Mouse (Mus musculus): ENCODE data around the gene Aebp1. TPM values are rescaled to one million over a fixed set of nuclear protein-coding genes. Genes with fewer than 3 reads are reported as not detected.
A peak's percentile ranks its signal among the peaks of the same experiment; 100 is the strongest.

The Aebp1 gene
- polyA plus RNA-seq, 1 experiment from 2014 or later, result 22.4 TPM

DNA sequence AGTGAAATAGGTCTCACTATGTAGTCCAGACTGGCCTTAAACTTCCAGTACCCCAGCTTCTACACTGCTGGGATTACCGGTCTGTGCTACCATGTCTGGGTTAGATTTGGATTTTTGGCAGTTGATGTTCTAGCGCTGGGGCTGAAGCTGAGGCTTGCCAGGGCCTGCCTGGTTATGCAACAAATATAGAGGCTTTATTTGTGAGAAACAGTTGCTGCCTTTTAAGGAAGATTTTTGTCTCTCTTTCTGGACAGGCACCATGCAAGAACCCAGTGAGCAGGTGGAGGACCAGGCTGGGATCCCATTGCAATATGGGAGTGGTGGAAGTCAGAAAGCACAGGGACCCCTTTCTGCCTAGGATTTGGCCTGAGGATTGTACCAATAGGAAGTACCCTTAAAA, 20.0 kb upstream of the Aebp1 start:
- Histone ChIP-seq H3K4me3 (no peak overlapping the region), H3K36me3 (no peaks in the 10 kb centered on the region)
- 95% methylated on average over 2 of the region's 2 CpGs for WGBS

DNA sequence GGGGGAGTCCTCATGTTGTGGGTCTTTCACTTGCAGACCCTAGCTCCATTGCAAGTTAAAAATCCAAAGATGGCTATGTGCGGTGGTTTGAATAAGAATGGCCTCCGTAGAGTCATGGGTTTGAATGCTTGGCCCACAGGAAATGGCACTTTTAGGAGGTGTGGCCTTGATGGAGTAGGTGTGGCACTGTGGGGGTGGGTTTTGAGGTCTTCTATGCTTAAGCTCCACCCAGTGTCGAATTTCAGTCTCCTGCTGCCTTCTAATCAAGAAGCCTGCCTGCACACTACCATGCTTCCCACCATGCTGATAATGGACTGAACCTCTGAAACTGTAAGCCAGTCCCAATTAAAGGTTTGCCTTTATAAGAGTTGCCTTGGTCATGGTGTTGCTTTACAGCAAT, 18.6 kb upstream of the Aebp1 start:
- DNase-seq (ENCODE audit: low spot score), result no peak
- Histone ChIP-seq H3K36me3 (no peaks in the 10 kb centered on the region), H3K4me1 (no peaks in the 10 kb centered on the region), H3K4me3 (no peak overlapping the region), H3K27me3 (ENCODE audit: insufficient read depth, poor library complexity, severe bottlenecking) (no peaks in the 10 kb centered on the region), H3K9me3 (no peaks in the 10 kb centered on the region), H3K27ac (no peak overlapping the region)
- WGBS, result 78% methylated on average over 3 of the region's 3 CpGs

More for the DNA sequence above, 20.0 kb upstream of the Aebp1 start:
- H3K27me3 ChIP-seq (ENCODE audit: insufficient read depth, poor library complexity, severe bottlenecking), result no peaks in the 10 kb centered on the region
- no peak overlapping the region for H3K27ac ChIP-seq
- H3K9me3 ChIP-seq, result no peaks in the 10 kb centered on the region
- peaks cover 6% of the 10 kb centered on the region for H3K4me1 ChIP-seq
- DNase-seq (ENCODE audit: low spot score), result no peak

DNA sequence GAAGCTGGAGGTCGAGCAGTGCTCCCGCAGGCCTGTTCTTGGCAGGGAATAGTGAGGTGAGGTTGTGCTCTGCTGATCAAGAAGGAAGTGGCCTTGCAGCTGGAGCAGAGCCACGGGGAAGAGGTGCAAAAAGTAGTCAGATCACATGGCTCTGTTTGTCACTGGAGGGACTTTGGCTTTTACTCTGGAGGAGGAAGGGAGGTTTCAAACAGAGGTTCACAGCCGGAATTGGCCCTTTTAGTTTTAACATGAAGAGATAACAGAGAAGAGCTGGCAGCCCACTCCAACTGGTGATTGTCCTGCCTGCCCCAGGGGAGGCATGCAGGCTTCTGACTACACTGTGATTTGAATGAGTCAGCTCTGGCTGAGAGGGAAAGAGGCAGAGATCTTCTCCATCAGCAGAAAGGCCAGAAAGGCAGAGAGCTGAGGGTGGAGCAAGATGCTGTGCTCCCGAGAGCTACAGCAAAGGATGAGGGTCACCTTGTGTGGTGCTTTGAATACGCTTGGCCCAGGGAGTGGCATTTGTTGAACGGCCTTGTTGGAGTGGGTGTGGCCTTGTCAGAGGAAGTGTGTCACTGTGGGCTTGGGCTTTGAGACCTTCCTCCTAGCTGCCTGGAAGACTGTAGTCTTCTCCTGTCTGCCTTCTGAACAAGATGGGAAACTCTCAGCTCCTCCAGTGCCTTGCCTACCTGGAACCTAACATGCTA, 15.0 kb upstream of the Aebp1 start:
- Histone ChIP-seq H3K4me1 (peaks cover 28% of the 10 kb centered on the region), H3K4me3 (0 out of 2 replicates have a peak overlapping the region, but pooled peaks have one; percentile 6), H3K27me3 (ENCODE audit: insufficient read depth, poor library complexity, severe bottlenecking) (no peaks in the 10 kb centered on the region), H3K9me3 (no peaks in the 10 kb centered on the region), H3K36me3 (no peaks in the 10 kb centered on the region), H3K27ac (no peak overlapping the region)
- no peak for DNase-seq (ENCODE audit: low spot score)
- WGBS, result 49% methylated on average over 7 of the region's 7 CpGs

DNA sequence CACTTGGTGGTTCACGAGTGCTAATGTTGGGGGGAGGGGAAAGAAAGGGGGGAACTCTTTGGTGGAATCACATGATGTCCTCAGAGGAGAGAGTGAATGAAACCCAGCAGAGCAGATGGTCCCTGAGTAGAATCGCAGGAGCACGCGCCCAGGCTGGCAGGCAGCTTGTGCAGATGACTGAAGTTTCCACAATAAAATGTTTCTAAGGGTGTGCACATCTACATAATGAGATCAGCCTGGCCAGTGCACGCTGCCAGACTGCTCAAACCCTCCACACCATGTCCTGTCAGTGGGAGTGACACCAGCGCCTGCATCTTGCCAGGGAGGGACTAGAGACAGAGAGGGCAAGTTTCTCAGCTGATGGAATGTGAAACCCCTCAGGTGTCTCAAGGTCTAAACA, 13.0 kb upstream of the Aebp1 start:
- H3K4me3 ChIP-seq, result no peak overlapping the region
- H3K4me1 ChIP-seq, result peaks cover 35% of the 10 kb centered on the region
- no peaks in the 10 kb centered on the region for H3K36me3 ChIP-seq
- H3K27me3 ChIP-seq (ENCODE audit: insufficient read depth, poor library complexity, severe bottlenecking), result no peaks in the 10 kb centered on the region
- no peaks in the 10 kb centered on the region for H3K9me3 ChIP-seq
- WGBS, result 68% methylated on average over 6 of the region's 6 CpGs
- H3K27ac ChIP-seq, result no peak overlapping the region
- DNase-seq (ENCODE audit: low spot score), result no peak

DNA sequence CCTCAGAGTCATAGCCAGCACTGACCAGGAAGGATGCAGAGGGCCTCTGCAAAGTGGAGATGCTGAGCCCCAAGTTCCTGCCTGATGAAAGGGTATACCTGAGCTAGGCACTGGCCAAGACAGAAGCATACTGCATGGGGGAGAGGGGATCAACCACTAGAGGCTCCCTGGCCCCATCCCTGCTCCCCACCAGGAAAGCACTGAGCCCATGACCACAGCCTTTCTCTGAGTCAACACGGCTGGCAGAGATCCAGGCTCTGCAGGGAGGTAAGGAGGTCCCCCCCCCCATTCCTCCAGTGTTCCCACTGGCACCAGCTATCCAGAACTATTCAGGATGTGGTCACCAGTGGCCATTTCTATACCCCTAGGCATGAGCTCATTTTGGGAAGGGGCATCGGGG, 12.4 kb upstream of the Aebp1 start:
- H3K27me3 ChIP-seq (ENCODE audit: insufficient read depth, poor library complexity, severe bottlenecking), result no peaks in the 10 kb centered on the region
- no peaks in the 10 kb centered on the region for H3K9me3 ChIP-seq
- no peak overlapping the region for H3K4me3 ChIP-seq
- H3K27ac ChIP-seq, result 0 out of 2 replicates have a peak overlapping the region, but pooled peaks have one; percentile 47
- peaks cover 35% of the 10 kb centered on the region for H3K4me1 ChIP-seq
- no peak for DNase-seq (ENCODE audit: low spot score)
- 67% methylated on average over 2 of the region's 2 CpGs for WGBS
- no peaks in the 10 kb centered on the region for H3K36me3 ChIP-seq

DNA sequence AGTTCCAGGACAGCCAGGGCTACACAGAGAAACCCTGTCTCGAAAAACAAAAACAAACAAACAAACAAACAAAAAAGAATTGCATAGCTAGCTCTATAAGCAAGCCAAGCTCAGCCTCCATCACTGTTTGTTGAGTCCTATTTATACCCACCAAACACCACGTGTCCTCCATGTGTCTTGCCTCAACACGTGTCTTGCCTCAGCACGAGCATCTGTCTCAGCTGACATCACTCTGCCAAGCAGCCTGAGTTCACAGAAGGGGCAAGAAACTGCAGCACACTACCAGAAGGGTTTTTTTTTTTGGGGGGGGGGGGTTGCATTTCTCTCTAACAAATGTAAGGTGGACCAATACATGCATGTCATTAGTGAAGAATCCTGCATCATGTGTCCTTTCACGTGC, 11.3 kb upstream of the Aebp1 start:
- no peak overlapping the region for H3K27ac ChIP-seq
- WGBS, result 54% methylated on average over 5 of the region's 5 CpGs
- H3K4me3 ChIP-seq, result no peak overlapping the region
- no peaks in the 10 kb centered on the region for H3K36me3 ChIP-seq
- no peak for DNase-seq (ENCODE audit: low spot score)
- no peaks in the 10 kb centered on the region for H3K27me3 ChIP-seq (ENCODE audit: insufficient read depth, poor library complexity, severe bottlenecking)
- peaks cover 35% of the 10 kb centered on the region for H3K4me1 ChIP-seq
- H3K9me3 ChIP-seq, result no peaks in the 10 kb centered on the region

DNA sequence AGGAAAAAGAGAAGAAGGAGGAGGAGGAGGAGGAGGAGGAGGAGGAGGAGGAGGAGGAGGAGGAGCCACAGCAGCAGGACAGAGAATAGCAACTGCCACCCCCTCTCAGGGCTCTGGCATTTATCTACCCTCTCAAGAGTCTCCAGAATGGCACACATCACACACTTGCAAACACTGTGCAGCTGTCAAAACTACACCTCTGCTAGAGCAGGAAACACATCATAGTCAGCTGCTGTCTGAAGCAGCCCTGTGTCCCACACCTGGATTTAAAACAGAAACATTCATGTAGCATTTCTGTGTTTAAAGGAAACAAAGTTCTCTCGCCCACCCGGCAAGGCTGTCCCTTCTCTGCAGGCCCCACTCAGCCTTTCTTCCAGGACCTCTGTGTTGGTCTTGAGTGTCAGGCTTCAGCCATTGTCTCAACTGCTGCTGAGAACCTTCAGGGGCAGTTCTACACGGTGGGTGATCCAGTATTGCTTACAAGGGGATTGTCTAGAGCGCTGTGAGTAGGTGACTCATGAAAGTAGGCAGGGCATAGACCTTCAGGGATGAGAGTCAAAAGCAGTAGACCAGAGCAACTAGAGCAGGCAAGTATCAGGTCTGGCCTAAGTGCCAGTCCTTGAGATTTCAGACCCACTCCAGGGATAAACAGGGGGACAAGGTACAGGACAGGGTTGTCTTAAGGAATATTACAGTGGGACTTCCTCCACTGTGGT, 10.6 kb upstream of the Aebp1 start:
- H3K27me3 ChIP-seq (ENCODE audit: insufficient read depth, poor library complexity, severe bottlenecking), result no peaks in the 10 kb centered on the region
- no peak overlapping the region for H3K4me3 ChIP-seq
- no peaks in the 10 kb centered on the region for H3K36me3 ChIP-seq
- H3K27ac ChIP-seq, result peak overlapping the region; percentile 53
- WGBS, result 56% methylated on average over 4 of the region's 4 CpGs
- peaks cover 40% of the 10 kb centered on the region for H3K4me1 ChIP-seq
- H3K9me3 ChIP-seq, result no peaks in the 10 kb centered on the region
- DNase-seq (ENCODE audit: low spot score), result no peak

DNA sequence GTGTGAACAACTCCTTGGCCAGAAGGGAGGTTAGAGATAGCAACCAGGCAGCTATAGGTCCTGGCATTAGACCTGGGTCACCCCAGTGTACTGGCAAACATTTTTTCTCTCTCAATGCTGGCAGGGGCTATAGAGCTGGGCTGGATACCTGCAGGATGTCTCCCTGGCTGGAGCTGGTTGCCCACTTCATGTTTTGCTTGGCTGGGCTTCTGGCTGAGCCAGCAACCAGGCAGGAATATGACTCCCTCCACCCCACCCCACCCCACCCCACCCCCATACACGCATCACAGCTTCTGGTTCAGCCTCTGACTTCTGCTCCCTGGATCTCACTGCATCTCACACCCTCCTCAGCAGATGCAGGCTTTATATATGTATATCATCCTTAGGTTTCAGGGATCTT, 9.4 kb upstream of the Aebp1 start:
- Histone ChIP-seq H3K4me3 (no peak overlapping the region), H3K36me3 (no peaks in the 10 kb centered on the region), H3K27ac (peak overlapping the region; percentile 53), H3K27me3 (ENCODE audit: insufficient read depth, poor library complexity, severe bottlenecking) (no peaks in the 10 kb centered on the region), H3K4me1 (peaks cover 46% of the 10 kb centered on the region), H3K9me3 (no peaks in the 10 kb centered on the region)
- WGBS, result 63% methylated on average over 1 of the region's 1 CpGs
- DNase-seq (ENCODE audit: low spot score), result no peak

DNA sequence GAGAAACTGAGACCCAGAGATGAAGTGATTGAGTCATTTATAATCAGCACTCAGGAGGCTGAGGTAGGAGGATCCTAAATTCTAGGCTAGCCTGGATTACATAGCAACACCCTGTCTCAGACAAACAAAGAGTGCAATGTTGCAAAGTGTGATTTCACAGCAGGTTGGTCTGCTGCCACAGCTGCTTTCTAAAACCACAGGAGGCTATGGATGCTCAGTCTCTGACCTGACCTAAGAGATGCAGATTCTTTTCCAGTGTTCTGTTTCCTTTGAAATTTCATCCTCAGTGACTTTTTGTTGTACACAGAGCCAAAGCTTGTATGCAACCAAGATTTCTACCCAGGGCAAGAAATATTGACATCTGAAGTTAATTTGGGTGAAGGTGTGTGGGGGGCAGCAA, 6.3 kb upstream of the Aebp1 start:
- H3K4me1 ChIP-seq, result peaks cover 31% of the 10 kb centered on the region
- no peak overlapping the region for H3K4me3 ChIP-seq
- H3K9me3 ChIP-seq, result no peaks in the 10 kb centered on the region
- DNase-seq (ENCODE audit: low spot score), result no peak
- 0 out of 2 replicates have a peak overlapping the region, but pooled peaks have one; percentile 33 for H3K27ac ChIP-seq
- H3K36me3 ChIP-seq, result no peaks in the 10 kb centered on the region
- H3K27me3 ChIP-seq (ENCODE audit: insufficient read depth, poor library complexity, severe bottlenecking), result peaks cover 12% of the 10 kb centered on the region; the same call in 1 of the 2 replicates

DNA sequence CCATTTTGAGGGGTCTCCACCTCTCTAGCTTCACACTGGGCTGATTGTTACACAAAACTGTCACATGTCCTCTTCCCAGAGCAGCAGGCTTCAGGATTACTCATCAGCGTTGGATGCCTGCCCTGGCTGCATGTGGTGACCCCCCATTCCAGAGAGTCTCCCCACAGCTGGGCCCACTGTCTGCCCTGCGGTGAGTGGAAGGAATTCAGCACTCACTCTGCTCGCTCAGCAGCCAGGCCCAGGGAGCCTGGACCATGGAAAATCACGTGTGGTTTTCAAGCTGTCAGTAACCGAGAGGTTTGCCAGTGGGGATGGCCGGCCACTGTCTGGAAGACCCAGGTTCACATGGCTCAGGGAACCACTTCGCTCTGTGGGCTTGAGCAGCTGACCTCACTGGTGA, 5.8 kb upstream of the Aebp1 start:
- peaks cover 30% of the 10 kb centered on the region for H3K4me1 ChIP-seq
- peak overlapping the region; percentile 33; the same call in 1 of the 2 replicates for H3K27ac ChIP-seq
- no peak overlapping the region for H3K4me3 ChIP-seq
- peaks cover 16% of the 10 kb centered on the region; the same call in 1 of the 2 replicates for H3K27me3 ChIP-seq (ENCODE audit: insufficient read depth, poor library complexity, severe bottlenecking)
- H3K36me3 ChIP-seq, result no peaks in the 10 kb centered on the region
- H3K9me3 ChIP-seq, result no peaks in the 10 kb centered on the region
- DNase-seq (ENCODE audit: low spot score), result no peak
- 34% methylated on average over 7 of the region's 7 CpGs for WGBS

DNA sequence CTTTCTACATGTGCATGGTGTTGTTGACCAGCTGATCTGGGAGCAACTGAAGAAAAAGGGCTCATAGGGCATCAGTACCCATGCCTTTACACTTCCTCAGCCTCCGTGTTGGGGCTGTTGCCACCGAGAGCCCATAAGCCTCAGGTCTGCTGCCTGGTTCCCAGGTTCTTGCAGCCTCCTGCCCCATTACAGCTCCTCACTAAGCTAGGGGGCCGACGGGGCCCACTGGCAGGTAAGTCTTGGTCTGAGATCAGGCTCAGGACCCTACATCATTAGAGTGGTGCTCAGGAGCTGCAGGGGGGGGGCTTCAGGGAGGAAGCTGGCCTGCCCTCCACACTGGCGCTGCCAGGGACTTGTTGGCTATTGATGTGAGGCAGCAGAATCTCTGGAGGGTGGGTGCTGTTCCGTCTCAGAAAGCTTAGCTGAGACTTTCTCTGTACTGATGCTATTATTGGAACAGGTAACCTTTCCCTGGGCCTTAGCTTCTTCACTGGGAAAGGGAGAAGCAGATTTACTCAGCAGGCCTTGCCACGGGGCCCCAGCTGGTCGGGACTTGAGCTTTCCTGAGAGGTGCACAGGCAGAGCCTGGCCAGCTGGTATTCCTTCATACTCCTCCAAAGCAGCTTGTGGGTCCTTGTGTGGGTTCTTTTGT, 5.1 kb upstream of the Aebp1 start:
- Histone ChIP-seq H3K4me3 (no peak overlapping the region), H3K27me3 (ENCODE audit: insufficient read depth, poor library complexity, severe bottlenecking) (peaks cover 23% of the 10 kb centered on the region), H3K4me1 (peaks cover 30% of the 10 kb centered on the region), H3K27ac (no peak overlapping the region), H3K36me3 (no peaks in the 10 kb centered on the region), H3K9me3 (no peaks in the 10 kb centered on the region)
- 67% methylated on average over 8 of the region's 8 CpGs for WGBS
- no peak for DNase-seq (ENCODE audit: low spot score)

DNA sequence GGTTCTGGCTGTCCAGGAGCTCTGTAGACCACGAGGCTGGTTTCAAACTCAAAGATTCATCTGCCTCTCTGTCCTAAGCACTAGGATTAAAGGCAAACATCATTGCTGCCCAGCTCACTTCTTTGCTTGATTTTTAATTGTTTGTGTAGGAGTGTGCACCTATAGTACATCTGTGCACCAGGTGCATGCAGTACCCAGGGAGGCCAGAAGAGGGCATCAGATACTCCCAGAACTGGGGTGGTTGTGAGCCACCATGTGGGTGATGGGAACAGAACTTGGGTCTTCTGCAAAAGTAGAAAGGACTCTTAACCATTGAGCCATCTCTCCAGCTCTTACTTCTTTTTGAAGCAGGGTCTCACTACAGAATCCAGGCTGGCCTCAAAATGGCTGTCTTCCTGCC, 3.0 kb upstream of the Aebp1 start:
- 81% methylated on average over 1 of the region's 1 CpGs for WGBS
- H3K4me1 ChIP-seq, result peaks cover 41% of the 10 kb centered on the region
- no peak for DNase-seq (ENCODE audit: low spot score)
- H3K36me3 ChIP-seq, result peaks cover 2% of the 10 kb centered on the region; the same call in 1 of the 2 replicates
- no peak overlapping the region for H3K4me3 ChIP-seq
- no peaks in the 10 kb centered on the region for H3K9me3 ChIP-seq
- H3K27me3 ChIP-seq (ENCODE audit: insufficient read depth, poor library complexity, severe bottlenecking), result peaks cover 36% of the 10 kb centered on the region
- no peak overlapping the region for H3K27ac ChIP-seq

DNA sequence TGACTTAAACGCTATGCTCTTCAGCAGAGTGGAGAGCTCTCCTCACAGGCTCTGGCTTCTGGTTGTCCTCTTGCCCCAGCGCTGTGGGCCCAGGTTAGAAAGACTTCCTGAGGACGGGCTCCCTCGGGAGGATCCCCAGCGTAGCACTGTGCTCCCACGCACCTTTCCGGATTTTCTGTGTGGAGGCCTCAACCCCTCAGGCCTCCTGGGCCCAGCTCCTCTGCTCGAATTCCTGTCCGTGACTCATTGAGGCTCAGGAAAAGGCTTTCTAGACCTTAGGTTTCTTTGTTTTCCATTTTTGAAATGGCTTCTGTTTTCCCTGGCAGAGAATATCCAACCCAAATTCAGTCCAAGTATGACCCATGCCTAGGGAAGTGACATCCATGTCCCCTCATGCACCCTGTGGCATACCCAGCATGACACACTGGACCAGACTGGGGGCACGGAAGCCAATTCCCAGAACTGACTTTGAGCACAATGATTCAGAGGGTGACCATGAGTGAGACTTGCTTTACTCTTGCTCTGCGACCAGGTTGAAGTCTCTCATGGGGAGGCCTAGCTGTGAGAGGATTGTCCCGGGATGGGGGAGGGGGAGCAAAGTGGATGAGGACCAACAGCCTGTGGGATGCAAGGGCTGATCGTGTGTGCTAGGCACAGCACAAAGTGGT, 1.7 kb upstream of the Aebp1 start:
- Histone ChIP-seq H3K36me3 (peaks cover 15% of the 10 kb centered on the region), H3K9me3 (no peaks in the 10 kb centered on the region), H3K4me3 (no peak overlapping the region), H3K27me3 (ENCODE audit: insufficient read depth, poor library complexity, severe bottlenecking) (peaks cover 41% of the 10 kb centered on the region), H3K4me1 (peaks cover 41% of the 10 kb centered on the region), H3K27ac (no peak overlapping the region)
- WGBS, result 76% methylated on average over 13 of the region's 13 CpGs
- DNase-seq (ENCODE audit: low spot score), result no peak

Measured in heart, embryonic 10.5 days (tissue).